Mouse (Mus musculus) heart, adult 18-20 months (tissue): Measurements from ENCODE around the gene Lysmd1. TPM values are rescaled to one million over a fixed set of nuclear protein-coding genes. Genes with fewer than 3 reads are reported as not detected.

Experiments
- DNase-seq, 2 experiments: peaks; one replicate each; pipeline ENCODE4 v3.0.0; 2021 to 2022; ENCODE audit warnings: mixed read lengths in 1 of 2
- microRNA-seq, 2 experiments: library from miRNA; unstranded; fragments of <30 nt; microRNA quantifications; one replicate each; pipeline ENCODE4 v1.2.0; 2022
- total RNA-seq, 2 experiments: library from RNA; stranded (reverse); gene quantifications; 2 replicates each; pipeline ENCODE4 v1.2.3; 2021

Lysmd1 gene
- total RNA-seq, 2 experiments from 2014 or later, result 4.5 to 4.7 TPM

GRCm38 (mm10) chr3:95173256-95173949, 39.5 kb downstream of the Lysmd1 start:
- peak; percentile 24 to 54 for DNase-seq

DNA sequence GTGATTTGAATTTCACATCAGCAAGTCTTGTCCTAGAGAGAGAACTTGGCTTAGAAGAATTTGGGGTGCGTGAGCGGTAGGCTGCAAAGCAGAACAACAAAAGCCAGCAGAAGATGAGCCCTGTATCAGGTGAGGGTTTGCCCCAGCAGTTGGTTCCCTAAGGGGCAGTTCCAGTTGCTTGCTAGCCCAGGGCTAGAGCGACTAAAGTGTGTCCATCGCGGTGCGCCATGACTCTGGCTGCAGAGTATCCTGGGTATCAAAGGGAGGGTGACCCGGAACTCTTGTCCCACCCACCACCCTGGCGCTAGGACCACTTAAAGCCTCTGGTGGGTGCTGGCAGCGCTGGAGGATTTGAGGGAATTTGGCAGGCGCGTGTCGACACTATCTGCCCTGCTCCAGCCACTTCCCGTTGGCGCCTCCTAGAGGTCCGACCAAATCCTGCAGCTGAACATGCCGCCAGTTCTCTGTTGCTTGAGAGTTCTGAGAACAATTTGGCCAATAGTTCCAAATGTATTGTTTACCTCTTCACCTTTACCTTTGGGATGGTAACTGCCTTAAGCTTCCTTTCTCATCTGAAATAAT, 40.2 kb downstream of the Lysmd1 start:
- DNase-seq, result peak; percentile 87 to 95

GRCm38 (mm10) chr3:95176500-95176899, 42.6 kb downstream of the Lysmd1 start:
- DNase-seq, result no peak

GRCm38 (mm10) chr3:95177583-95177982, 43.7 kb downstream of the Lysmd1 start:
- no peak for DNase-seq

DNA sequence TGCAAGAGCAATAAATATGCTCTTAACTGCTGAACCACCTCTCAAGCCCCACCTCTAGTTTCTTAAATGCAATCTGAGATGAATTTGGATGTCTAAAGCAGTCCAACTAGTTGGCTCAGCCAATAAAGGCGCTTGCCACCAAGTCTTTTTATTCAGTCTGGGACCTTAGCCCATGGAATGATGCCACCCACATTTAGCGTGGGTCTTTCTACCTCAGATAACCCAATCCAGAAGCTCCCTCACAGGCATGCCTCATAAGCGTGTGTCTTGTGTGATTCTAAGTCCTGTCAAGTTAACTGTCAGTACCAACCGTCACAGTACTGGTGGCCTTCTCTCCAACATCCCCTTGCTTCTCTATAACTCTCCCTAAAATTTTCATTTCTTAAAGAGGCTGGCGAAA, 45.1 kb downstream of the Lysmd1 start:
- DNase-seq, result no peak

- no peak for DNase-seq
Observed at GRCm38 (mm10) chr3:95179890-95180289, 46.0 kb downstream of the Lysmd1 start.

DNA sequence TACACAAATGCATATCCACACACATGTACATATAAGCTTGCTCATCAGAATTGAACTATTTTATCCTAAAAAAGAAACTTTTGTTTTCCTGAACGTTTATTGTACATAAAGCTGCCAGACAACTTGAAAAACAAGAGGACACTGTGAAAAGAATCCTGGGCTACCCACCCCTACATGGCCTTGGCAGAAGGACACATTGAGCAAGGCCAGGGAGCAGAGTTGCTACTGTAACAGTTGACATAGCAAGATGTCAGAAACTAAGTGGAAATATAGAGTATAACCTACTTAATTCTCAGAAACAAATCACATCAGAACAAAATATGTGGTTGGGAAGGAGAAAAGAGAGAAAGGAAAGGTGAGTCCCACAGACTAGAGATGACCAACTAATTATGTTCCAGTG, 48.0 kb downstream of the Lysmd1 start:
- no peak for DNase-seq

GRCm38 (mm10) chr3:95184796-95185577, 51.1 kb downstream of the Lysmd1 start:
- no peak for DNase-seq

GRCm38 (mm10) chr3:95186100-95186499, 52.2 kb downstream of the Lysmd1 start:
- DNase-seq, result no peak

- no peak for DNase-seq
Observed at GRCm38 (mm10) chr3:95186888-95187287, 53.0 kb downstream of the Lysmd1 start.

Small RNAs within 50 kb of the gene (microRNA-seq; reads per million reads assigned to microRNA genes)
- gene Mir8099-1, result 0 reads per million in 2 experiments

Other genes with a start within 250 kb of the Lysmd1 start
- 100 to 1,000 TPM; 223 to 258 TPM for gene Psmb4, start 247.1 kb upstream of the Lysmd1 start, total RNA-seq
- 100 to 1,000 TPM in 1 of 2 experiments, 10 to 100 TPM in 1; 97.9 to 127 TPM for gene Selenbp1, start 201.0 kb upstream of the Lysmd1 start, total RNA-seq
- gene Rfx5, start 180.0 kb upstream of the Lysmd1 start, total RNA-seq, result 1 to 10 TPM; 5.4 to 8.8 TPM
- 10 to 100 TPM; 23.7 to 26.6 TPM for gene Pi4kb, start 159.4 kb upstream of the Lysmd1 start, total RNA-seq
- 10 to 100 TPM; 10.3 to 12.0 TPM for gene Zfp687, start 118.6 kb upstream of the Lysmd1 start, total RNA-seq
- gene Psmd4, start 91.5 kb upstream of the Lysmd1 start, total RNA-seq, result 100 to 1,000 TPM; 146 to 151 TPM
- 10 to 100 TPM; 14.9 to 15.3 TPM for gene Pip5k1a, start 27.2 kb upstream of the Lysmd1 start, total RNA-seq
- gene Vps72, start 23.1 kb upstream of the Lysmd1 start, total RNA-seq, result 10 to 100 TPM; 32.1 to 32.5 TPM
- 10 to 100 TPM; 34.7 to 36.3 TPM for gene Tmod4, start 9.6 kb upstream of the Lysmd1 start, total RNA-seq
- 10 to 100 TPM; 36.5 to 38.3 TPM for gene Scnm1, start 77 bp upstream of the Lysmd1 start, total RNA-seq
- 1 to 10 TPM; 2.2 to 2.6 TPM for gene Tnfaip8l2, start 8.3 kb downstream of the Lysmd1 start, total RNA-seq
- 1 to 10 TPM; 4.0 to 4.8 TPM for gene Sema6c, start 26.4 kb downstream of the Lysmd1 start, total RNA-seq
- 10 to 100 TPM; 11.2 to 13.9 TPM for gene Gabpb2, start 83.8 kb downstream of the Lysmd1 start, total RNA-seq
- gene Cdc42se1, start 94.6 kb downstream of the Lysmd1 start, total RNA-seq, result 10 to 100 TPM; 19.3 to 21.8 TPM
- gene Mllt11, start 98.1 kb downstream of the Lysmd1 start, total RNA-seq, result 1 to 10 TPM; 6.8 to 8.6 TPM
- gene Gm128, start 107.5 kb downstream of the Lysmd1 start, total RNA-seq, result not detected
- gene Bnipl, start 117.1 kb downstream of the Lysmd1 start, total RNA-seq, result not detected
- 10 to 100 TPM; 19.1 to 23.2 TPM for gene Mindy1, start 147.3 kb downstream of the Lysmd1 start, total RNA-seq
- 10 to 100 TPM; 25.5 to 25.6 TPM for gene Prune1, start 148.0 kb downstream of the Lysmd1 start, total RNA-seq
- gene Anxa9, start 173.1 kb downstream of the Lysmd1 start, total RNA-seq, result under 1 TPM; 0.59 to 0.65 TPM
- 10 to 100 TPM; 30.3 to 32.4 TPM for gene Cers2, start 180.7 kb downstream of the Lysmd1 start, total RNA-seq
- gene Setdb1, start 223.1 kb downstream of the Lysmd1 start, total RNA-seq, result 10 to 100 TPM; 10.9 to 11.6 TPM